Mouse (Mus musculus): ENCODE measurements around the gene Pkdcc. TPM values are rescaled to one million over a fixed set of nuclear protein-coding genes. Genes with fewer than 3 reads are reported as not detected.
A peak's percentile ranks its signal among the peaks of the same experiment; 100 is the strongest.

The Pkdcc gene
- total and polyA plus RNA-seq, 2 experiments from 2014 or later = 4.1 to 57.9 TPM

- TF ChIP-seq CTCF (IDR thresholded peaks at IDR 0.05; ENCODE audit: low read depth) = no peak
- Histone ChIP-seq H3K27ac (ENCODE audit: low read depth, low read length) (no peak overlapping the region), H3K36me3 (ENCODE audit: insufficient read depth) (no peaks in the 10 kb centered on the region), H3K27me3 (ENCODE audit: insufficient read depth, low read length) (no peaks in the 10 kb centered on the region), H3K4me2 (ENCODE audit: low read depth) (no peak overlapping the region), H3K4me1 (ENCODE audit: insufficient read depth) (no peaks in the 10 kb centered on the region), H3K9ac (no peak overlapping the region), H3K4me3 (ENCODE audit: low read depth, low read length) (no peak overlapping the region), H3K9me3 (ENCODE audit: low read length) (no peaks in the 10 kb centered on the region)
- DNase-seq = no peak
- 39% methylated on average over 7 of the region's 7 CpGs for WGBS
- ATAC-seq = 0 out of 2 replicates have a peak, but pooled peaks have one; percentile 10
Measured at GRCm38 (mm10) chr17:83246090-83246489, 31.0 kb downstream of the Pkdcc start.

DNA sequence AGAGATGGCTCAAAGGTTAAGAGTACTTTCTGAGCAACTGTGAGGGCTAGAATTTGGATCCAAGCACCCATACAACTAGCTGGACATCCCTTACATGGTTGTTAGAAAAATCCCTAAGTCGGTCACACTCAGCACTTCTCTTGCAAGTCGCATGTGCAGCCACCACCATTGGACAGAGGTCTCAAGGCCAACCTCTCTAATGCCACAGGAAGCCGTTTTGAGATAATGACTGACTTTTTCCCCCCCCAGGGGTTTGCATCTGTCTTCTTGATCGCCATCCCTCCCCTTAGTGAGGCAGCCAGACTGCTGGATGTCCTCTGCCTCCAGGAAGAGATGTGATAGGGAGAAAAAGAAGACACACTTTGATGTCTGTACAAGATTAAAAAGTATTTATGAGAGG lies 32.1 kb downstream of the Pkdcc start:
- WGBS = 82% methylated on average over 4 of the region's 4 CpGs

GRCm38 (mm10) chr17:83248467-83248866 lies 33.4 kb downstream of the Pkdcc start:
- Histone ChIP-seq H3K36me3 (ENCODE audit: insufficient read depth) (no peaks in the 10 kb centered on the region), H3K9me3 (ENCODE audit: low read length) (no peaks in the 10 kb centered on the region), H3K4me3 (ENCODE audit: low read depth, low read length) (no peak overlapping the region), H3K27ac (ENCODE audit: low read depth, low read length) (no peak overlapping the region), H3K4me1 (ENCODE audit: insufficient read depth) (no peaks in the 10 kb centered on the region), H3K4me2 (ENCODE audit: low read depth) (no peak overlapping the region), H3K27me3 (ENCODE audit: insufficient read depth, low read length) (no peaks in the 10 kb centered on the region), H3K9ac (no peak overlapping the region)
- 29% methylated on average over 2 of the region's 2 CpGs for WGBS
- DNase-seq (no peak), ATAC-seq (no peak)
- no peak for TF ChIP-seq CTCF (IDR thresholded peaks at IDR 0.05; ENCODE audit: low read depth)

More for the DNA sequence above, 32.1 kb downstream of the Pkdcc start:
- DNase-seq (no peak), ATAC-seq (no peak)
- no peak overlapping the region for H3K4me3 ChIP-seq (ENCODE audit: low read depth, low read length)
- no peaks in the 10 kb centered on the region for H3K27me3 ChIP-seq (ENCODE audit: insufficient read depth, low read length)
- H3K9me3 ChIP-seq (ENCODE audit: low read length) = no peaks in the 10 kb centered on the region
- H3K27ac ChIP-seq (ENCODE audit: low read depth, low read length) = no peak overlapping the region
- TF ChIP-seq CTCF (IDR thresholded peaks at IDR 0.05; ENCODE audit: low read depth) = no peak
- no peak overlapping the region for H3K4me2 ChIP-seq (ENCODE audit: low read depth)
- H3K36me3 ChIP-seq (ENCODE audit: insufficient read depth) = no peaks in the 10 kb centered on the region
- H3K9ac ChIP-seq = no peak overlapping the region
- no peaks in the 10 kb centered on the region for H3K4me1 ChIP-seq (ENCODE audit: insufficient read depth)

- Histone ChIP-seq H3K4me3 (ENCODE audit: low read depth, low read length) (no peak overlapping the region), H3K27me3 (ENCODE audit: insufficient read depth, low read length) (no peaks in the 10 kb centered on the region), H3K4me1 (ENCODE audit: insufficient read depth) (no peaks in the 10 kb centered on the region), H3K9ac (no peak overlapping the region), H3K27ac (ENCODE audit: low read depth, low read length) (no peak overlapping the region), H3K4me2 (ENCODE audit: low read depth) (no peak overlapping the region), H3K36me3 (ENCODE audit: insufficient read depth) (no peaks in the 10 kb centered on the region), H3K9me3 (ENCODE audit: low read length) (no peaks in the 10 kb centered on the region)
- ATAC-seq = no peak
- no peak for DNase-seq
- no peak for TF ChIP-seq CTCF (IDR thresholded peaks at IDR 0.05; ENCODE audit: low read depth)
- 90% methylated on average over 18 of the region's 18 CpGs for WGBS
Measured at GRCm38 (mm10) chr17:83250903-83251526, 35.9 kb downstream of the Pkdcc start.

- H3K4me2 ChIP-seq (ENCODE audit: low read depth) = no peak overlapping the region
- TF ChIP-seq CTCF (IDR thresholded peaks at IDR 0.05; ENCODE audit: low read depth) = peak; percentile 93
- no peak overlapping the region for H3K27ac ChIP-seq (ENCODE audit: low read depth, low read length)
- 27% methylated on average over 12 of the region's 12 CpGs for WGBS
- H3K4me1 ChIP-seq (ENCODE audit: insufficient read depth) = no peaks in the 10 kb centered on the region
- H3K36me3 ChIP-seq (ENCODE audit: insufficient read depth) = no peaks in the 10 kb centered on the region
- no peak overlapping the region for H3K4me3 ChIP-seq (ENCODE audit: low read depth, low read length)
- ATAC-seq (peak; percentile 69), DNase-seq (peak; percentile 87)
- H3K27me3 ChIP-seq (ENCODE audit: insufficient read depth, low read length) = no peaks in the 10 kb centered on the region
- no peak overlapping the region for H3K9ac ChIP-seq
- no peaks in the 10 kb centered on the region for H3K9me3 ChIP-seq (ENCODE audit: low read length)
Measured at GRCm38 (mm10) chr17:83253051-83253649, 38.1 kb downstream of the Pkdcc start.

GRCm38 (mm10) chr17:83267202-83268128 lies 52.4 kb downstream of the Pkdcc start:
- peak overlapping the region; percentile 24 for H3K4me3 ChIP-seq (ENCODE audit: low read depth, low read length)

More at GRCm38 (mm10) chr17:83267202-83268128, 52.4 kb downstream of the Pkdcc start:
- Histone ChIP-seq H3K27me3 (ENCODE audit: insufficient read depth, low read length) (no peaks in the 10 kb centered on the region), H3K27ac (ENCODE audit: low read depth, low read length) (peak overlapping the region; percentile 58; the same call in 1 of the 2 replicates), H3K9ac (no peak overlapping the region), H3K36me3 (ENCODE audit: insufficient read depth) (no peaks in the 10 kb centered on the region), H3K9me3 (ENCODE audit: low read length) (no peaks in the 10 kb centered on the region), H3K4me2 (ENCODE audit: low read depth) (peak overlapping the region; percentile 41), H3K4me1 (ENCODE audit: insufficient read depth) (no peaks in the 10 kb centered on the region)
- peak; percentile 95 for DNase-seq
- peak; percentile 98 for ATAC-seq
- no peak for TF ChIP-seq CTCF (IDR thresholded peaks at IDR 0.05; ENCODE audit: low read depth)
- 37% methylated on average over 23 of the region's 23 CpGs for WGBS

Data from forebrain, postnatal 0 days (tissue).